Mouse (Mus musculus) CH12.LX (cell line): ENCODE results near the gene Slc38a10. TPM values are rescaled to one million over a fixed set of nuclear protein-coding genes. Genes with fewer than 3 reads are reported as not detected.

Experiments
- DNase-seq: peaks from one replicate; pipeline ENCODE4 v3.0.0-alpha.2; 2013; ENCODE audit errors: extremely low read depth
- H3K27ac ChIP-seq: 2 replicates; pipeline ENCODE4 v1.5.1; 2012; ENCODE audit warnings: low read depth, mild to moderate bottlenecking, control low read depth, moderate library complexity; ENCODE audit not compliant: insufficient read depth
- H3K27me3 ChIP-seq: replicated peaks from 2 replicates; pipeline ENCODE3; 2012; ENCODE audit warnings: inconsistent platforms
- H3K36me3 ChIP-seq, 2 experiments: replicated peaks in 1 of 2; 2 replicates each; pipeline versions ENCODE3 to v1.6.1; 2012; ENCODE audit warnings: inconsistent platforms in 1 of 2, low read length in 1 of 2, mild to moderate bottlenecking in 1 of 2, mixed read lengths in 1 of 2, moderate library complexity in 1 of 2; ENCODE audit not compliant: control insufficient read depth in 1 of 2, insufficient read depth in 1 of 2
- H3K4me1 ChIP-seq, 2 experiments: 2 replicates each; pipeline ENCODE4 v1.6.1; 2012; ENCODE audit warnings: inconsistent platforms in 1 of 2, moderate library complexity in 1 of 2; ENCODE audit not compliant: insufficient read depth in 2 of 2, control insufficient read depth in 1 of 2
- H3K4me2 ChIP-seq: 2 replicates; pipeline ENCODE4 v1.6.1; 2012; ENCODE audit warnings: low read depth, mild to moderate bottlenecking, control low read depth; ENCODE audit not compliant: poor library complexity, insufficient read depth, severe bottlenecking
- H3K4me3 ChIP-seq, 3 experiments: fragments of 150-350 bp in 1 of 3; sonication (generic) in 1 of 3; replicated peaks in 1 of 3; 2 replicates each; pipeline versions ENCODE3 to v1.5.1; 2011 to 2012; ENCODE audit warnings: low read depth in 2 of 3, low read length in 2 of 3, mild to moderate bottlenecking in 2 of 3, moderate library complexity in 2 of 3, control low read depth in 1 of 3, improper control_type of control experiment in 1 of 3, inconsistent platforms in 1 of 3, mixed read lengths in 1 of 3; ENCODE audit not compliant: poor library complexity in 1 of 3
- H3K79me2 ChIP-seq: replicated peaks from 2 replicates; pipeline ENCODE4 v1.6.1; 2012; ENCODE audit warnings: mild to moderate bottlenecking, moderate library complexity; ENCODE audit not compliant: control insufficient read depth, poor library complexity, insufficient read depth, severe bottlenecking; ENCODE audit errors: extremely low read depth
- H3K9ac ChIP-seq: 2 replicates; pipeline ENCODE4 v1.6.1; 2012; ENCODE audit warnings: low read depth, mild to moderate bottlenecking, control low read depth, moderate library complexity; ENCODE audit not compliant: insufficient read depth
- H3K9me3 ChIP-seq: replicated peaks from 2 replicates; pipeline ENCODE3; 2012; ENCODE audit warnings: low read length, inconsistent platforms, mixed read lengths
- BHLHE40 ChIP-seq: IDR thresholded peaks from 2 replicates; pipeline ENCODE4 v1.6.1; 2011; ENCODE audit warnings: mild to moderate bottlenecking, low read depth, low read length, improper control_type of control experiment
- CHD1 ChIP-seq: IDR thresholded peaks from 2 replicates; pipeline ENCODE4 v1.6.1; 2012; ENCODE audit warnings: low read depth, low read length, improper control_type of control experiment, inconsistent platforms
- CHD2 ChIP-seq: IDR thresholded peaks from 2 replicates; pipeline ENCODE4 v1.6.1; 2011; ENCODE audit warnings: low read length, improper control_type of control experiment
- CTCF ChIP-seq, 2 experiments: IDR thresholded peaks in 1 of 2; conservative IDR thresholded peaks in 1 of 2; 2 replicates each; pipeline ENCODE4 v1.5.1; 2011 to 2012; ENCODE audit warnings: low read depth in 2 of 2, low read length in 2 of 2, improper control_type of control experiment in 1 of 2, inconsistent platforms in 1 of 2, mild to moderate bottlenecking in 1 of 2, moderate library complexity in 1 of 2
- E2F4 ChIP-seq: IDR thresholded peaks from 2 replicates; pipeline ENCODE4 v1.6.1; 2011; ENCODE audit warnings: low read depth, low read length, improper control_type of control experiment; ENCODE audit not compliant: insufficient replicate concordance
- ELF1 ChIP-seq: IDR thresholded peaks from 2 replicates; pipeline ENCODE4 v1.6.1; 2014; ENCODE audit warnings: low read depth, mild to moderate bottlenecking, inconsistent platforms, low read length, improper control_type of control experiment
- EP300 ChIP-seq: IDR thresholded peaks from 2 replicates; pipeline ENCODE4 v1.6.1; 2011; ENCODE audit warnings: low read length, improper control_type of control experiment
- ETS1 ChIP-seq: conservative IDR thresholded peaks from 2 replicates; pipeline ENCODE4 v1.6.1; 2012; ENCODE audit warnings: low read depth, mild to moderate bottlenecking, inconsistent platforms, low read length, improper control_type of control experiment, moderate library complexity
- GABPA ChIP-seq: IDR thresholded peaks from 2 replicates; pipeline ENCODE4 v1.6.1; 2012; ENCODE audit warnings: low read depth, low read length, improper control_type of control experiment, inconsistent platforms; ENCODE audit not compliant: insufficient replicate concordance
- HCFC1 ChIP-seq: IDR thresholded peaks from 2 replicates; pipeline ENCODE4 v1.6.1; 2012; ENCODE audit warnings: low read depth, mild to moderate bottlenecking, inconsistent platforms, low read length, improper control_type of control experiment
- IRF4 ChIP-seq: IDR thresholded peaks from 2 replicates; pipeline ENCODE4 v1.6.1; 2014; ENCODE audit warnings: low read depth, mild to moderate bottlenecking, inconsistent platforms, low read length, improper control_type of control experiment
- JUN ChIP-seq: IDR thresholded peaks from 2 replicates; pipeline ENCODE4 v1.6.1; 2011; ENCODE audit warnings: low read depth, mild to moderate bottlenecking, low read length, improper control_type of control experiment, moderate library complexity; ENCODE audit not compliant: insufficient read depth
- JUND ChIP-seq: conservative IDR thresholded peaks from 2 replicates; pipeline ENCODE4 v1.6.1; 2011; ENCODE audit warnings: low read depth, low read length, improper control_type of control experiment
- KAT2A ChIP-seq: IDR thresholded peaks from 2 replicates; pipeline ENCODE4 v1.6.1; 2012; ENCODE audit warnings: low read length, improper control_type of control experiment, inconsistent platforms; ENCODE audit not compliant: insufficient replicate concordance
- MAFK ChIP-seq: IDR thresholded peaks from 2 replicates; pipeline ENCODE4 v1.6.1; 2011; ENCODE audit warnings: low read length, improper control_type of control experiment; ENCODE audit not compliant: insufficient replicate concordance
- MAX ChIP-seq: IDR thresholded peaks from 2 replicates; pipeline ENCODE4 v1.6.1; 2011; ENCODE audit warnings: low read length, improper control_type of control experiment
- MEF2A ChIP-seq: IDR thresholded peaks from 2 replicates; pipeline ENCODE4 v1.6.1; 2014; ENCODE audit warnings: low read depth, mild to moderate bottlenecking, inconsistent platforms, low read length, improper control_type of control experiment, borderline replicate concordance
- MXI1 ChIP-seq: IDR thresholded peaks from 2 replicates; pipeline ENCODE4 v1.6.1; 2011; ENCODE audit warnings: mild to moderate bottlenecking, low read depth, low read length, improper control_type of control experiment
- MYC ChIP-seq: IDR thresholded peaks from 2 replicates; pipeline ENCODE4 v1.6.1; 2011; ENCODE audit warnings: low read depth, mild to moderate bottlenecking, improper control_type of control experiment, low read length
- NELFE ChIP-seq: IDR thresholded peaks from 2 replicates; pipeline ENCODE4 v1.6.1; 2011; ENCODE audit warnings: low read depth, low read length, improper control_type of control experiment
- NRF1 ChIP-seq: IDR thresholded peaks from 2 replicates; pipeline ENCODE4 v1.6.1; 2014; ENCODE audit warnings: low read depth, mild to moderate bottlenecking, inconsistent platforms, low read length, improper control_type of control experiment, moderate library complexity
- PAX5 ChIP-seq: IDR thresholded peaks from 2 replicates; pipeline ENCODE4 v1.6.1; 2012; ENCODE audit warnings: low read length, inconsistent platforms, mixed read lengths
- POLR2A ChIP-seq: IDR thresholded peaks from 2 replicates; pipeline ENCODE4 v1.6.1; 2011; ENCODE audit warnings: low read depth, mild to moderate bottlenecking, improper control_type of control experiment, low read length
- POLR2AphosphoS2 ChIP-seq: IDR thresholded peaks from 2 replicates; pipeline ENCODE4 v1.6.1; 2011; ENCODE audit warnings: low read depth, low read length, improper control_type of control experiment
- RAD21 ChIP-seq: IDR thresholded peaks from 2 replicates; pipeline ENCODE4 v1.6.1; 2011; ENCODE audit warnings: low read depth, mild to moderate bottlenecking, low read length, improper control_type of control experiment, moderate library complexity
- RCOR1 ChIP-seq: conservative IDR thresholded peaks from 2 replicates; pipeline ENCODE4 v1.6.1; 2012; ENCODE audit warnings: low read depth, mild to moderate bottlenecking, inconsistent platforms, low read length, improper control_type of control experiment
- SMC3 ChIP-seq: IDR thresholded peaks from 2 replicates; pipeline ENCODE4 v1.6.1; 2011; ENCODE audit warnings: low read depth, low read length, improper control_type of control experiment
- TCF12 ChIP-seq: IDR thresholded peaks from 2 replicates; pipeline ENCODE4 v1.6.1; 2014; ENCODE audit warnings: low read depth, mild to moderate bottlenecking, inconsistent platforms, low read length, improper control_type of control experiment
- UBTF ChIP-seq: IDR thresholded peaks from 2 replicates; pipeline ENCODE4 v1.6.1; 2012; ENCODE audit warnings: low read depth, mild to moderate bottlenecking, inconsistent platforms, low read length, improper control_type of control experiment, moderate library complexity
- USF1 ChIP-seq: IDR thresholded peaks from 2 replicates; pipeline ENCODE4 v1.6.1; 2014; ENCODE audit warnings: low read depth, mild to moderate bottlenecking, inconsistent platforms, low read length, improper control_type of control experiment
- USF2 ChIP-seq: conservative IDR thresholded peaks from 2 replicates; pipeline ENCODE4 v1.6.1; 2011; ENCODE audit warnings: low read depth, low read length, improper control_type of control experiment
- ZC3H11A ChIP-seq: IDR thresholded peaks from 2 replicates; pipeline ENCODE4 v1.6.1; 2012; ENCODE audit warnings: low read depth, mild to moderate bottlenecking, inconsistent platforms, low read length, improper control_type of control experiment
- ZKSCAN1 ChIP-seq: IDR thresholded peaks from 2 replicates; pipeline ENCODE4 v1.6.1; 2012; ENCODE audit warnings: low read depth, inconsistent platforms, low read length, improper control_type of control experiment, borderline replicate concordance
- ZMIZ1 ChIP-seq: IDR thresholded peaks from 2 replicates; pipeline ENCODE4 v1.6.1; 2012; ENCODE audit warnings: low read depth, mild to moderate bottlenecking, inconsistent platforms, low read length, improper control_type of control experiment
- ZNF384 ChIP-seq: IDR thresholded peaks from 2 replicates; pipeline ENCODE4 v1.6.1; 2012; ENCODE audit warnings: low read depth, low read length, improper control_type of control experiment, inconsistent platforms
- dilution Hi-C: fragments of 300-500 bp; cut with MboI; formaldehyde crosslinking; loops from 2 replicates; pipeline ENCODE4 v1.14.3; 2020; ENCODE audit warnings: low sequenced_read_pairs; ENCODE audit not compliant: extremely low pct_unique_long_range_greater_than_20kb, extremely low pct_ligation_motif_present
- in situ Hi-C: fragments of 300-500 bp; cut with MboI; formaldehyde crosslinking; loops from 3 replicates; pipeline ENCODE4 v1.14.3; 2019; ENCODE audit warnings: low sequenced_read_pairs, low pct_ligation_motif_present, low pct_unique_long_range_greater_than_20kb, mixed read lengths
- polyA plus RNA-seq: library from polyadenylated mRNA; unstranded; fragments of >175 nt; gene quantifications from 2 replicates; pipeline ENCODE4 v1.2.1, GENCODE M21; 2012; ENCODE audit warnings: low read depth; ENCODE audit not compliant: insufficient read length
- total RNA-seq, 2 experiments: library from RNA; depleted of rRNA; stranded (reverse); fragments of 300-350 nt in 1 of 2; fragments of >200 nt in 1 of 2; gene quantifications; 2 replicates each; pipeline ENCODE4 v1.2.3; 2012 to 2014

Slc38a10 gene
- total and polyA plus RNA-seq, 3 experiments: 47.1 to 97.6 (median 75.6) TPM

GRCm38 (mm10) chr11:120119108-120119507, 32.0 kb downstream of the Slc38a10 start:
- peaks cover 0 to 9% of the 10 kb centered on the region in 2 experiments; a peak in 2 of 4 replicates for H3K4me1 ChIP-seq
- H3K79me2 ChIP-seq: no peaks in the 10 kb centered on the region
- TF ChIP-seq UBTF (no peak), MAFK (no peak), JUN (peak; percentile 21; the same call in 1 of the 2 replicates), CHD1 (no peak), NELFE (no peak), POLR2A (no peak), ZNF384 (no peak), RCOR1 (no peak), USF1 (no peak), E2F4 (no peak), ZC3H11A (no peak), IRF4 (peak; percentile 84), HCFC1 (no peak), KAT2A (no peak), ELF1 (no peak), JUND (peak; percentile 70), POLR2AphosphoS2 (no peak), EP300 (no peak), ZMIZ1 (no peak), ETS1 (no peak), MXI1 (no peak), ZKSCAN1 (no peak), MYC (no peak), SMC3 (no peak), MEF2A (no peak), RAD21 (no peak), USF2 (no peak), BHLHE40 (0 out of 2 replicates have a peak, but pooled peaks have one; percentile 21), CHD2 (0 out of 2 replicates have a peak, but pooled peaks have one; percentile 37), NRF1 (no peak), TCF12 (no peak), PAX5 (no peak), GABPA (no peak), MAX (no peak), CTCF (conservative IDR thresholded peaks at IDR 0.05 in 1 of 2, IDR thresholded peaks at IDR 0.05 in 1 of 2; ENCODE audit: low read depth in 2 of 2, low read length in 2 of 2) (no peak)
- in situ Hi-C loops: no loop called here
- H3K4me3 ChIP-seq: no peak overlapping the region
- H3K36me3 ChIP-seq: peaks cover 74 to 99% of the 10 kb centered on the region in 2 experiments
- no peak overlapping the region for H3K4me2 ChIP-seq
- dilution Hi-C loops: no loop called here
- H3K27ac ChIP-seq: no peak overlapping the region
- no peaks in the 10 kb centered on the region for H3K9me3 ChIP-seq
- no peaks in the 10 kb centered on the region for H3K27me3 ChIP-seq
- H3K9ac ChIP-seq: no peak overlapping the region
- no peak for DNase-seq
